Mouse (Mus musculus): Measurements from ENCODE around the gene Abi3.

DNA sequence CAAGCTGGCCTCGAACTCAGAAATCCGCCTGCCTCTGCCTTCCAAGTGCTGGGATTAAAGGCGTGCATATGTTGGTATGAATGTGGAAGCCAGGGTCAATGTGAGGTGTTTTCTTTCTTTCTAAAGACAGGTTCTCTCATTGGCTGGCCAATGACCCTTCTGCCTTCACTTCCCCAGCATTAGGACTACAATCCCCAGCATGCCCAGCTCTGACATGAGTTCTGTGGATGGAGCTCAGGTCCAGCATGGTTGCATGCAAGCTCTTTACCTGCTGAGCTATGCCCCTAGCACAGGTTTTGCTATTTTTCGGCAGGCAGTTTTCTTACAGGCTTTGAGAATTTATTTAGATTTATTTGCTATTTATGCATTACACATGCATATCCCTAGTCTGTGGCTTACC lies 15.0 kb upstream of the Abi3 start:
- TF ChIP-seq GATA1 (IDR thresholded peaks at IDR 0.05; ENCODE audit: borderline replicate concordance, low read length) (no peak), FLI1 (IDR thresholded peaks at IDR 0.05; ENCODE audit: low read length) (no peak)
